Mouse (Mus musculus): ENCODE results near the gene Lysmd4. TPM values are rescaled to one million over a fixed set of nuclear protein-coding genes. Genes with fewer than 3 reads are reported as not detected.

Gene Lysmd4
- polyA plus RNA-seq (2016; fragmentation: Nextera tagmentation; extraction: Ambion mirVana) = 13.9 and 14.9 TPM in 2 replicates

DNA sequence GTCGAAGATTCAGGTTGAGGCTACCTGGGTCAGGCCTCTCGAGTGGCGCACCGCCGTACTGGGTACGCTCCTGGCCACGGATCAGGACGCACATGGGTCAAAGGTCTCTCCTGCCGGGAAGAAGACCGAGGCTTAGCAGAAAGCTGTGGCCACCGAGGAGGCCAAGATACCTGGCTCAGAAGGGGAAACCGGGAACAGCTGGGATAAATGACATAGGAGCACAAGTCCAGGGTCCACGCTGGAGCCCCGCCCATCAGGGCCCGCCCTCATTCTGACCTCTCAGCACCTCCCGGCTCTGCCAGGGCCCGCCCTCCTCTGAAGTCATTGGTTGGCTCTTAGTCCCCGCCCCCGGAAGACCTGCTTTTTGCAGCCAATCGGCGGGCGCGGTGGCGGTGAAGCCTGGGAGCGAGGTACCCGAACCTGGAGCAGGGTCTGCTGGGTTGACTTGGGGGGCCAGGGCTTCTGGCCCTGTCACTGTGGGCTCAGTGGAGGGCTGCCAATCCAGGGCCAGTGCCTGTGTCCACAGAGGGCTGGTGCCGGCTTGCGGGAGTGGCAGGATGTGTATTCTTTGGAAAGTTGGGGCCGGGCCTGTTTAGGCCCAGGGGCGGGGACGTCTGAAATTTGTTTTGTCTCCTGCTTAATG, at the start of gene Lysmd4:
Gene Lysmd4 (plus strand): TSS at position 325 of the 643 bp plus-strand sequence.
- peak within 1 kb of the TSS; percentile 80 for H3K9ac ChIP-seq
- H3K4me1 ChIP-seq (replicated peaks) = peaks cover 15% of the 10 kb centered on the region
- ATAC-seq (ENCODE audit: insufficient number of reproducible peaks, low FRiP score) = peak; percentile 98
- H3K4me2 ChIP-seq = peak within 1 kb of the TSS; percentile 76
- WGBS = 5% methylated on average over 31 of the region's 31 CpGs
- H3K9me3 ChIP-seq (replicated peaks) = no peaks in the 10 kb centered on the region
- H3K4me3 ChIP-seq = peak within 1 kb of the TSS; percentile 65
- H3K36me3 ChIP-seq = peaks cover 18% of the 10 kb centered on the region
- no peak within 1 kb of the TSS for H3K27ac ChIP-seq (ENCODE audit: poor library complexity, severe bottlenecking)
- H3K27me3 ChIP-seq (replicated peaks) = no peaks in the 10 kb centered on the region

DNA sequence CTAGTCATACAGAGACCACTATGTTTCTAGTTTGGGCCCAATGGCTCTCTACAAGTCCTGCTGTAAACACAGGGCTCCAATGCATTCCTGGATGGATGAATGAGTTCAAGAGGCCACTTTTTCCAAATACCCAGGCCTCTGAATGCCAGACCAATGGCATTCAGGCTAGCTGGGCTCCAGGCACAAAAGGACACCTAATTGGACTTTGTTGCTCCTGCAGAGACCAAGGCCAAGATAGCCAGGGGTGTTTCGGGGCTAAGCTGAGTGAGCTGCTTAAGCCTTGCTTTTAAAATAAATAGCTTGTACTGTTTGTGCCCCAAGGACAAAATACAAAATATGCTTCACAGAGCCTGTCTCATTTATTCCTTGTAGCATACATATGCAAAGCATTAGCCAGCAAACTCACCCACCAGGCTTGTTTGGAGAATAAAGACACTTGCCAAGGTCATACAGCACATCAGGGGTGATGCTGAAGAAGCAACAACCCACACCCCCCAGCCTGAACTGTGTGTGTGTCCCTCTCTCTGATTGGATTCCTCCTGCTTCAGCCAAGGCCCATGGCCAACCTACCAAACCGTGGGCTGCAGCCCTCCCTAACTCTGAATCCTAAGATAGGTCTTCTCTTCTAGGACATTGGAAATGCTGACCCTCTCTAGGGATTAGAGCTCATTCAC, 48.7 kb upstream of the Lysmd4 start:
- Histone ChIP-seq H3K27me3 (replicated peaks) (no peaks in the 10 kb centered on the region), H3K4me2 (no peak overlapping the region), H3K4me1 (replicated peaks) (no peaks in the 10 kb centered on the region), H3K36me3 (no peaks in the 10 kb centered on the region), H3K9ac (no peak overlapping the region), H3K9me3 (replicated peaks) (no peaks in the 10 kb centered on the region), H3K27ac (ENCODE audit: poor library complexity, severe bottlenecking) (no peak overlapping the region), H3K4me3 (no peak overlapping the region)
- WGBS = 86% methylated on average over 2 of the region's 2 CpGs
- no peak for ATAC-seq (ENCODE audit: insufficient number of reproducible peaks, low FRiP score)

GRCm38 (mm10) chr7:67183786-67184185, 38.6 kb upstream of the Lysmd4 start:
- Histone ChIP-seq H3K27ac (ENCODE audit: poor library complexity, severe bottlenecking) (no peak overlapping the region), H3K36me3 (no peaks in the 10 kb centered on the region), H3K4me2 (no peak overlapping the region), H3K4me3 (no peak overlapping the region), H3K9me3 (replicated peaks) (no peaks in the 10 kb centered on the region), H3K27me3 (replicated peaks) (no peaks in the 10 kb centered on the region), H3K9ac (no peak overlapping the region), H3K4me1 (replicated peaks) (peaks cover 7% of the 10 kb centered on the region)
- ATAC-seq (ENCODE audit: insufficient number of reproducible peaks, low FRiP score) = no peak
- 17% methylated on average over 4 of the region's 4 CpGs for WGBS

GRCm38 (mm10) chr7:67199412-67199811, 22.9 kb upstream of the Lysmd4 start:
- Histone ChIP-seq H3K27me3 (replicated peaks) (no peaks in the 10 kb centered on the region), H3K27ac (ENCODE audit: poor library complexity, severe bottlenecking) (no peak overlapping the region), H3K4me2 (no peak overlapping the region), H3K9me3 (replicated peaks) (no peaks in the 10 kb centered on the region), H3K4me1 (replicated peaks) (no peaks in the 10 kb centered on the region), H3K9ac (no peak overlapping the region), H3K4me3 (no peak overlapping the region), H3K36me3 (no peaks in the 10 kb centered on the region)
- peak; percentile 48; the same call in 1 of the 2 replicates for ATAC-seq (ENCODE audit: insufficient number of reproducible peaks, low FRiP score)
- WGBS = 14% methylated on average over 10 of the region's 10 CpGs

DNA sequence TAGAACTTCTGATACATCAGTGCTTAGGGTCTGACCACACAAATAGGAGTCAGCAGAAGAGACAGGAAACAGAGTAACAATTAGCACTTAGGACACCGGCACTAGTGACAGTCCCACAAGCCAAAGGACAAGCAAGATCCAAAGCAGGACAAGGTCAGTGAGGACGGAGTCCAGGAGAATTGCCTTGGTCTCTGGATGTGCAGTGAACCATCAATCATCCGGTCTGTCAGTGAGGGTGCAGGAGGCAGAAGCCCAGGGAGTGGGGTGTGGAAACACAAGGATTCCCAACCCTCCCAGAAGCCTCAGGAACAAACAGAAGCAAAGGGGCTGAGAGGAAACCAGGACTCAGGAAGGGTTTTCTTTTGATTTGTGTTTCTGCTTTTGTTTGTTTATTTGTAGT, 18.7 kb upstream of the Lysmd4 start:
- Histone ChIP-seq H3K9ac (no peak overlapping the region), H3K4me3 (no peak overlapping the region), H3K36me3 (no peaks in the 10 kb centered on the region), H3K4me1 (replicated peaks) (peaks cover 6% of the 10 kb centered on the region; the same call in 1 of the 2 replicates), H3K27me3 (replicated peaks) (no peaks in the 10 kb centered on the region), H3K27ac (ENCODE audit: poor library complexity, severe bottlenecking) (no peak overlapping the region), H3K9me3 (replicated peaks) (no peaks in the 10 kb centered on the region), H3K4me2 (no peak overlapping the region)
- ATAC-seq (ENCODE audit: insufficient number of reproducible peaks, low FRiP score) = no peak
- 48% methylated on average over 3 of the region's 3 CpGs for WGBS

- no peak overlapping the region for H3K9ac ChIP-seq
- H3K9me3 ChIP-seq (replicated peaks) = no peaks in the 10 kb centered on the region
- no peaks in the 10 kb centered on the region for H3K36me3 ChIP-seq
- WGBS = 80% methylated on average over 9 of the region's 9 CpGs
- no peak for ATAC-seq (ENCODE audit: insufficient number of reproducible peaks, low FRiP score)
- no peak overlapping the region for H3K4me3 ChIP-seq
- H3K4me1 ChIP-seq (replicated peaks) = peaks cover 20% of the 10 kb centered on the region
- no peak overlapping the region for H3K4me2 ChIP-seq
- H3K27me3 ChIP-seq (replicated peaks) = no peaks in the 10 kb centered on the region
- H3K27ac ChIP-seq (ENCODE audit: poor library complexity, severe bottlenecking) = no peak overlapping the region
Observed at GRCm38 (mm10) chr7:67205734-67206425, 16.5 kb upstream of the Lysmd4 start.

DNA sequence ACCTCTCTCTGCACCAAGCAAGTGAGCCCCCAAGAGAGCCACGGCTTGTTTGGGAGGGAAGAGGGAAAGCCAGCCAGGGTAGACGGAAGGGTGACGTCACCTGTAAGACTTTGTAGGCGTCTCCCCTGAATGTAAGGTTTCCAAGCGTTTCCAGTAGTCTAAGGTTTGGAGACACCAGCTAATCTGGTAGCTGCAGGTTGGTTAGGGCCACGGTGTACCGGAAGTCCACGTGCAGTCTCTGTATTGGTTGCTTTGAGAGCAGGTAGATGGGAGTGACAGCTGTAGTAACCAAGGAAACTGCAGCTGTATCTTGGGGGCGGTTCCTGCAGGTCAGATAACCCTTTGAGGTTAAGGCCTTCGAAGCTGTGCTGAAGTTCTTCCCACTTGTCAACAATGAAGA, 15.8 kb upstream of the Lysmd4 start:
- Histone ChIP-seq H3K27ac (ENCODE audit: poor library complexity, severe bottlenecking) (no peak overlapping the region), H3K36me3 (no peaks in the 10 kb centered on the region), H3K4me3 (no peak overlapping the region), H3K4me1 (replicated peaks) (peaks cover 26% of the 10 kb centered on the region), H3K4me2 (no peak overlapping the region), H3K27me3 (replicated peaks) (no peaks in the 10 kb centered on the region), H3K9me3 (replicated peaks) (no peaks in the 10 kb centered on the region), H3K9ac (no peak overlapping the region)
- no peak for ATAC-seq (ENCODE audit: insufficient number of reproducible peaks, low FRiP score)
- 59% methylated on average over 10 of the region's 10 CpGs for WGBS

GRCm38 (mm10) chr7:67207701-67208100, 14.6 kb upstream of the Lysmd4 start:
- ATAC-seq (ENCODE audit: insufficient number of reproducible peaks, low FRiP score) = no peak

GRCm38 (mm10) chr7:67208317-67208716, 14.0 kb upstream of the Lysmd4 start:
- WGBS = 83% methylated on average over 1 of the region's 1 CpGs
- no peaks in the 10 kb centered on the region for H3K27me3 ChIP-seq (replicated peaks)
- H3K4me2 ChIP-seq = no peak overlapping the region
- no peaks in the 10 kb centered on the region for H3K36me3 ChIP-seq
- H3K27ac ChIP-seq (ENCODE audit: poor library complexity, severe bottlenecking) = no peak overlapping the region
- no peak overlapping the region for H3K9ac ChIP-seq
- peaks cover 26% of the 10 kb centered on the region for H3K4me1 ChIP-seq (replicated peaks)
- no peaks in the 10 kb centered on the region for H3K9me3 ChIP-seq (replicated peaks)
- no peak for ATAC-seq (ENCODE audit: insufficient number of reproducible peaks, low FRiP score)
- no peak overlapping the region for H3K4me3 ChIP-seq

More at GRCm38 (mm10) chr7:67207701-67208100, 14.6 kb upstream of the Lysmd4 start:
- Histone ChIP-seq H3K9ac (no peak overlapping the region), H3K27me3 (replicated peaks) (no peaks in the 10 kb centered on the region), H3K27ac (ENCODE audit: poor library complexity, severe bottlenecking) (no peak overlapping the region), H3K36me3 (no peaks in the 10 kb centered on the region), H3K9me3 (replicated peaks) (no peaks in the 10 kb centered on the region), H3K4me1 (replicated peaks) (peaks cover 26% of the 10 kb centered on the region), H3K4me3 (no peak overlapping the region), H3K4me2 (no peak overlapping the region)
- 38% methylated on average over 6 of the region's 6 CpGs for WGBS

DNA sequence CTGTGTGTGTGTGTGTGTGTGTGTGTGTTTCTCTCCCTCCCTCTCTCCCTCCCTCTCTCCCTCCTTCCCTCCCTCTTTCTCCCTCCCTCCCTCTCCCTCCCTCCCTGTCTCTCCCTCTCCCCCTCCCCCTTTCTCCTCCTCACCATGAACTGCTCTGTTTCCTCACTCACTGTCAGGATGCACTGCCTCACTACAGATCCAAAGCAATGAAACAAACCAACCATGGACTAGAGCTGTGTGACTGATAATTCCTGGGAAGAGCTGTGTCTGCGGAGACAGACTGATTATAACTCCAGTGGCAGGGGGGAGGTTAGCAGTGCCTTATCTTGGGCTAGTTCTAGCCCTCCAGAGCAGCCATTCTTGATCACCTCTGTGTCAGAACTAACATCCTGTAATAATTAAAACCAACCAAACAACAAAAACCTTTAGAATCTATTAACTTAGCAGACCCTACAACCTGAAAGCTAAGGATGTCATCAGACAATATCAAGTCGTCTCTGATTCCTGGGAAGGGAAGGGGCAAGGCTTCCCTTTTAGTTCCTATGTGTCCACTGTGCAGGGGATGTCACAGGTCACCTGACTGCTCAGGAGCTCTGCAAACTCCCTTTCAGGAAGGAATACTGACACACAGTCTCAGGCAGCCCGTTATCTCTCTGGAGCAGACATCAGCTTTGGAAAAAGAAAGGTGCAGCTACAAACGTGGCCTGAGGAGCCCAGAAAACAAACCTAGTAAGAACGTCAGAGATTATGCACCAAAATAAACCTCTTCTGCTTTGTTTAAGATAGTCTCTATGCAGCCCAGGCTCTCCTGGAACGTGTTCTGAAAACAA, 12.1 kb upstream of the Lysmd4 start:
- no peak overlapping the region for H3K4me2 ChIP-seq
- H3K4me3 ChIP-seq = no peak overlapping the region
- H3K36me3 ChIP-seq = no peaks in the 10 kb centered on the region
- H3K27me3 ChIP-seq (replicated peaks) = no peaks in the 10 kb centered on the region
- H3K4me1 ChIP-seq (replicated peaks) = peaks cover 26% of the 10 kb centered on the region
- WGBS = 21% methylated on average over 6 of the region's 6 CpGs
- no peaks in the 10 kb centered on the region for H3K9me3 ChIP-seq (replicated peaks)
- H3K27ac ChIP-seq (ENCODE audit: poor library complexity, severe bottlenecking) = peak overlapping the region; percentile 50
- ATAC-seq (ENCODE audit: insufficient number of reproducible peaks, low FRiP score) = peak; percentile 87
- no peak overlapping the region for H3K9ac ChIP-seq

- no peak overlapping the region for H3K9ac ChIP-seq
- 51% methylated on average over 6 of the region's 6 CpGs for WGBS
- no peak for ATAC-seq (ENCODE audit: insufficient number of reproducible peaks, low FRiP score)
- peak overlapping the region; percentile 50 for H3K27ac ChIP-seq (ENCODE audit: poor library complexity, severe bottlenecking)
- peaks cover 33% of the 10 kb centered on the region for H3K4me1 ChIP-seq (replicated peaks)
- no peaks in the 10 kb centered on the region for H3K9me3 ChIP-seq (replicated peaks)
- no peak overlapping the region for H3K4me2 ChIP-seq
- no peaks in the 10 kb centered on the region for H3K27me3 ChIP-seq (replicated peaks)
- no peak overlapping the region for H3K4me3 ChIP-seq
- no peaks in the 10 kb centered on the region for H3K36me3 ChIP-seq
Observed at GRCm38 (mm10) chr7:67211341-67211740, 11.0 kb upstream of the Lysmd4 start.
